ENCODE assay signal across 8 mouse cellular contexts in genomic region chr4:95193028-95193427, GRCm38 (mm10).
A peak's percentile ranks its signal among the peaks of the same experiment; 100 is the strongest.
DNase-seq lines count a peak whose midpoint lies in the region; TF ChIP-seq lines count a peak whose summit lies in the region.

No protein-coding gene starts in this region.

- H3K27ac ChIP-seq in left cerebral cortex, adult 2 months, result no peak overlapping the region

- no peak overlapping the region for H3K4me3 ChIP-seq in left cerebral cortex, adult 2 months

- no peak for TF ChIP-seq CTCF in left cerebral cortex, adult 2 months (IDR thresholded peaks at IDR 0.05)

- DNase-seq in left cerebral cortex, postnatal 10 days (ENCODE audit: extremely low spot score in 1 of 2, low spot score in 2 of 2), result peak; percentile 12 to 67
- no peak for DNase-seq in left cerebral cortex, adult 11 months (ENCODE audit: low spot score)
- DNase-seq in gastrocnemius, postnatal 25 days, result peak; percentile 64
- peak; percentile 57 for DNase-seq in kidney, adult 9 months
- peak; percentile 72 for DNase-seq in lung, postnatal 14 days
- DNase-seq in cerebellum, adult 11 months, result no peak
- DNase-seq in retina, embryonic 14.5 days (ENCODE audit: low spot score), result no peak
- DNase-seq in left cerebral cortex, adult 2 months (ENCODE audit: extremely low spot score in 1 of 2, low spot score in 2 of 2), result no peak

- intact Hi-C loops in left cerebral cortex, postnatal 10 days (cut with DNase I), result no loop called here
- intact Hi-C loops in left cerebral cortex, adult 2 months (cut with DNase I), result no loop called here

Comparison
In these comparisons a context has a peak if more than half of its experiments do, and no peak if none do; other contexts are left out.
1. DNase-seq: peak in left cerebral cortex, postnatal 10 days (2 of 2), gastrocnemius, postnatal 25 days (single experiment), kidney, adult 9 months (single experiment) and lung, postnatal 14 days (single experiment); none in left cerebral cortex, adult 11 months (single experiment), cerebellum, adult 11 months (single experiment), retina, embryonic 14.5 days (single experiment) and left cerebral cortex, adult 2 months (0 of 2).